Mouse (Mus musculus): ENCODE measurements around the gene Kif14. TPM values are rescaled to one million over a fixed set of nuclear protein-coding genes. Genes with fewer than 3 reads are reported as not detected.

The Kif14 gene
- total and polyA plus RNA-seq, 3 experiments: 5.5 to 12.0 (median 7.8) TPM

- TF ChIP-seq ZMIZ1 (IDR thresholded peaks at IDR 0.05; ENCODE audit: low read depth, low read length): no peak
- no peak for TF ChIP-seq GABPA (IDR thresholded peaks at IDR 0.05; ENCODE audit: insufficient replicate concordance, low read depth, low read length)
- no peak for TF ChIP-seq JUND (conservative IDR thresholded peaks at IDR 0.05; ENCODE audit: low read depth, low read length)
These were observed 98.8 kb downstream of the Kif14 start (continued) for GRCm38 (mm10) chr1:136564963-136565362.

DNA sequence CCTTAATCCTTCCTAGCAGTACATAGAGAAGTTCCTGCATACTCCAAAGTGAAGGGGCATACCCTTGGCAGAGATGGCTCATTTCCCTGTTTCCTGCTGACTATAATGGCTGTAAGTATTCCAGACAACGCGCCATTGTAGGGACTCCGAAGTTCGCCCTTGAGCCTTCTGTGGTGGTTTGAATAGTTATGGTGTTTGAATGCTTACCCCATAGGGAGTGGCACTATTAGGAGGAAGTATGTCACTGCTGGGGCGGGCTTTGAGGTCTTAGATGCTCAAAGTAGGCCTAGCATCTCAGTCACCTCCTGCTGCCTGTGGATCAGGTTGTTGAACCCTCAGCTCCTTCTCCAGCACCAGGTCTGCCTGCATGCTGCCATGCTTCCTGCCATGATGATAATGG lies 100.2 kb downstream of the Kif14 start:
- H3K4me3 ChIP-seq (replicated peaks in 1 of 3; ENCODE audit: low read depth in 2 of 3, low read length in 2 of 3, poor library complexity in 1 of 3): no peak overlapping the region
- H3K9ac ChIP-seq (ENCODE audit: insufficient read depth, low read depth): no peak overlapping the region
- H3K79me2 ChIP-seq (replicated peaks; ENCODE audit: control insufficient read depth, extremely low read depth, insufficient read depth, poor library complexity, severe bottlenecking): no peaks in the 10 kb centered on the region
- TF ChIP-seq JUND (conservative IDR thresholded peaks at IDR 0.05; ENCODE audit: low read depth, low read length) (no peak), MAFK (IDR thresholded peaks at IDR 0.05; ENCODE audit: insufficient replicate concordance, low read length) (no peak), ZMIZ1 (IDR thresholded peaks at IDR 0.05; ENCODE audit: low read depth, low read length) (no peak), GABPA (IDR thresholded peaks at IDR 0.05; ENCODE audit: insufficient replicate concordance, low read depth, low read length) (no peak), USF2 (conservative IDR thresholded peaks at IDR 0.05; ENCODE audit: low read depth, low read length) (no peak), KAT2A (IDR thresholded peaks at IDR 0.05; ENCODE audit: insufficient replicate concordance, low read length) (no peak), CHD1 (IDR thresholded peaks at IDR 0.05; ENCODE audit: low read depth, low read length) (no peak), POLR2A (IDR thresholded peaks at IDR 0.05; ENCODE audit: low read depth, low read length) (no peak), SMC3 (IDR thresholded peaks at IDR 0.05; ENCODE audit: low read depth, low read length) (no peak), EP300 (IDR thresholded peaks at IDR 0.05; ENCODE audit: low read length) (no peak), ETS1 (conservative IDR thresholded peaks at IDR 0.05; ENCODE audit: low read depth, low read length) (no peak), NELFE (IDR thresholded peaks at IDR 0.05; ENCODE audit: low read depth, low read length) (no peak), POLR2AphosphoS2 (IDR thresholded peaks at IDR 0.05; ENCODE audit: low read depth, low read length) (no peak)
- DNase-seq (ENCODE audit: extremely low read depth): no peak
- H3K9me3 ChIP-seq (replicated peaks; ENCODE audit: low read length): no peaks in the 10 kb centered on the region
- peaks cover 4 to 47% of the 10 kb centered on the region in 2 experiments; a peak in 3 of 4 replicates for H3K4me1 ChIP-seq (ENCODE audit: control insufficient read depth in 1 of 2, insufficient read depth in 2 of 2)
- dilution Hi-C loops (cut with MboI; ENCODE audit: extremely low pct_ligation_motif_present, extremely low pct_unique_long_range_greater_than_20kb, low sequenced_read_pairs) (loop anchor here (25.0 kb wide), 1 partner anchor 171 kb away; no protein-coding TSS in a partner anchor), in situ Hi-C loops (cut with MboI; ENCODE audit: low pct_ligation_motif_present, low pct_unique_long_range_greater_than_20kb, low sequenced_read_pairs) (no loop called here)
- H3K36me3 ChIP-seq (replicated peaks in 1 of 2; ENCODE audit: control insufficient read depth in 1 of 2, insufficient read depth in 1 of 2, low read length in 1 of 2): no peaks in the 10 kb centered on the region
- no peak overlapping the region for H3K4me2 ChIP-seq (ENCODE audit: insufficient read depth, low read depth, poor library complexity, severe bottlenecking)
- no peaks in the 10 kb centered on the region for H3K27me3 ChIP-seq (replicated peaks)
- H3K27ac ChIP-seq (ENCODE audit: insufficient read depth, low read depth): no peak overlapping the region

DNA sequence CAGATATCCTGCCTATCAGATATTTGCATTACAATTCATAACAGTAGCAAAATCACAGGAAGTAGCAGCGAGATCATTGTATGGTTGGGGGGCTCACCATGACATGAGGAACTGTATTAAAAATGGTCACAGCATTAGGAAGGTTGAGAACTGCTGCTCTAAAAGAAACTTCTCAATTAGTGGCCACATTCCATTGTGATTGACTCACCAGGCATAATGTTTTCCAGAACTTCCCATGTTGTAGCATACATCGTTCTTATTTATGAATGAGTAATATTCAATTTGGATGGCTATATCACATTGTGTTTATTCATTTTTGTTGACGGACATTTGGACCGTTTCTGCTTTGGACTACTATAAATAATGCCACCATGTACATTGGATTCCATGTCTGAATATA lies 101.5 kb downstream of the Kif14 start:
- no peak for DNase-seq (ENCODE audit: extremely low read depth)

More for the DNA sequence above, 101.5 kb downstream of the Kif14 start:
- Histone ChIP-seq H3K27ac (ENCODE audit: insufficient read depth, low read depth) (no peak overlapping the region), H3K27me3 (replicated peaks) (no peaks in the 10 kb centered on the region), H3K9me3 (replicated peaks; ENCODE audit: low read length) (no peaks in the 10 kb centered on the region), H3K4me3 (replicated peaks in 1 of 3; ENCODE audit: low read depth in 2 of 3, low read length in 2 of 3, poor library complexity in 1 of 3) (no peak overlapping the region), H3K79me2 (replicated peaks; ENCODE audit: control insufficient read depth, extremely low read depth, insufficient read depth, poor library complexity, severe bottlenecking) (no peaks in the 10 kb centered on the region), H3K4me2 (ENCODE audit: insufficient read depth, low read depth, poor library complexity, severe bottlenecking) (no peak overlapping the region), H3K36me3 (replicated peaks in 1 of 2; ENCODE audit: control insufficient read depth in 1 of 2, insufficient read depth in 1 of 2, low read length in 1 of 2) (no peaks in the 10 kb centered on the region), H3K4me1 (ENCODE audit: control insufficient read depth in 1 of 2, insufficient read depth in 2 of 2) (peaks cover 4 to 47% of the 10 kb centered on the region in 2 experiments; a peak in 3 of 4 replicates), H3K9ac (ENCODE audit: insufficient read depth, low read depth) (no peak overlapping the region)
- dilution Hi-C loops (cut with MboI; ENCODE audit: extremely low pct_ligation_motif_present, extremely low pct_unique_long_range_greater_than_20kb, low sequenced_read_pairs) (loop anchor here (25.0 kb wide), 1 partner anchor 170 kb away; no protein-coding TSS in a partner anchor), in situ Hi-C loops (cut with MboI; ENCODE audit: low pct_ligation_motif_present, low pct_unique_long_range_greater_than_20kb, low sequenced_read_pairs) (no loop called here)
- TF ChIP-seq NELFE (IDR thresholded peaks at IDR 0.05; ENCODE audit: low read depth, low read length) (no peak), IRF4 (IDR thresholded peaks at IDR 0.05; ENCODE audit: low read depth, low read length) (no peak)
